ENCODE assay signal across 8 mouse cellular contexts in the genomic region with DNA sequence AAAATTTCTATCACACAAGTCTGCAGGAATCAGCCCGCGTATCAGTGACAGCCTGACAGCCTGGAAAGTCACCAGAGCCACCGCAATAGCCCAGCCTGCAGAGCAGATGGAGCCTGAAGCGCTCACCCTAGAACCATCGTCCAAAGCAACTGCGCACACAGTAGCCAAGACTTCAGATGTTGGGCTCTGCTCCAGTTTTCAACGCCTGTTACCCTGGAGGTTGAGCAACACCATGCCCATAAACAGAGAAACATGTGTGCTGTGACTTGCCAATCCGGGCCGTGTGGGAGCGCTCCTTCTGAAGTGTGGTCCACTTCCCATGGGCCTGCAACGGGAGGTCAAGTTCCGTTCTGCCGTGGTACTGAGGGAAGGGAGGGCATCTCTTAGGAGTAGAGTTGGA. TPM values are rescaled to one million over a fixed set of nuclear protein-coding genes. Genes with fewer than 3 reads are reported as not detected.
DNase-seq lines count a peak whose midpoint lies in the region; ATAC-seq and TF ChIP-seq lines count a peak whose summit lies in the region.
"Had no signal": no experiment of that assay in that cellular context is flagged by ENCODE, and none has a peak within 500 bp of the region (broad histone marks: within the 10 kb centered on the region; RNA-seq: fewer than 3 reads in every experiment).

No protein-coding gene starts in this region.

- ATAC-seq in hindbrain, postnatal 0 days, result peak; percentile 58
- peak; percentile 61 for ATAC-seq in embryonic facial prominence, embryonic 15.5 days (ENCODE audit: insufficient number of reproducible peaks, low FRiP score, low TSS enrichment, low read depth)
- ATAC-seq in heart, embryonic 14.5 days (ENCODE audit: insufficient number of reproducible peaks, insufficient read depth, low FRiP score, low read depth), result peak; percentile 51
- no peak for ATAC-seq in erythroid progenitor cell, adult 5-6 weeks (replicated peaks; ENCODE audit: low FRiP score, poor library complexity, severe bottlenecking)

- no peaks in the 10 kb centered on the region for H3K9me3 ChIP-seq in hindbrain, postnatal 0 days (ENCODE audit: low read length)
- no peaks in the 10 kb centered on the region for H3K9me3 ChIP-seq in hindbrain, embryonic 10.5 days
- no peaks in the 10 kb centered on the region for H3K9me3 ChIP-seq in embryonic facial prominence, embryonic 15.5 days (replicated peaks)
- no peaks in the 10 kb centered on the region for H3K9me3 ChIP-seq in heart, embryonic 14.5 days (ENCODE audit: control insufficient read depth, low read length)

- H3K4me1 ChIP-seq in hindbrain, postnatal 0 days (ENCODE audit: insufficient read depth, low read length), result no peaks in the 10 kb centered on the region
- peaks cover 3% of the 10 kb centered on the region; the same call in 1 of the 2 replicates for H3K4me1 ChIP-seq in hindbrain, embryonic 10.5 days (replicated peaks)
- H3K4me1 ChIP-seq in embryonic facial prominence, embryonic 15.5 days, result peaks cover 44% of the 10 kb centered on the region
- peaks cover 16 to 22% of the 10 kb centered on the region in 2 experiments for H3K4me1 ChIP-seq in heart, embryonic 14.5 days (ENCODE audit: control insufficient read depth in 2 of 2, insufficient read depth in 2 of 2, low read length in 2 of 2)

- no peak overlapping the region for H3K4me2 ChIP-seq in hindbrain, postnatal 0 days (ENCODE audit: low read depth, low read length)
- H3K4me2 ChIP-seq in embryonic facial prominence, embryonic 15.5 days (replicated peaks), result no peak overlapping the region
- H3K4me2 ChIP-seq in heart, embryonic 14.5 days (ENCODE audit: low read length), result no peak overlapping the region

- DNase-seq in hindbrain, postnatal 0 days (ENCODE audit: low spot score), result peak; percentile 79
- DNase-seq in hindbrain, embryonic 10.5 days (ENCODE audit: low spot score), result no peak
- peak; percentile 87 for DNase-seq in lung, postnatal 10 days
- DNase-seq in urinary bladder, postnatal 4 days (ENCODE audit: low spot score in 2 of 2), result no peak

- no peak overlapping the region for H3K27ac ChIP-seq in hindbrain, postnatal 0 days
- H3K27ac ChIP-seq in hindbrain, embryonic 10.5 days, result no peak overlapping the region
- H3K27ac ChIP-seq in embryonic facial prominence, embryonic 15.5 days (replicated peaks), result peak overlapping the region; percentile 72
- H3K27ac ChIP-seq in heart, embryonic 14.5 days (replicated peaks in 1 of 2; ENCODE audit: control insufficient read depth in 1 of 2, insufficient read depth in 1 of 2, low read depth in 2 of 2, low read length in 2 of 2), result no peak overlapping the region; a peak in 1 of 4 replicates
- H3K27ac ChIP-seq: macrophage had no signal

- WGBS in hindbrain, postnatal 0 days, result 60% methylated on average over 13 of the region's 13 CpGs
- 95% methylated on average over 13 of the region's 13 CpGs for WGBS in hindbrain, embryonic 10.5 days
- WGBS in embryonic facial prominence, embryonic 15.5 days, result 43% methylated on average over 13 of the region's 13 CpGs
- WGBS in heart, embryonic 14.5 days, result 35% methylated on average over 13 of the region's 13 CpGs

- no peaks in the 10 kb centered on the region for H3K36me3 ChIP-seq in hindbrain, postnatal 0 days (ENCODE audit: insufficient read depth, low read length)
- no peaks in the 10 kb centered on the region for H3K36me3 ChIP-seq in hindbrain, embryonic 10.5 days
- no peaks in the 10 kb centered on the region for H3K36me3 ChIP-seq in embryonic facial prominence, embryonic 15.5 days
- no peaks in the 10 kb centered on the region for H3K36me3 ChIP-seq in heart, embryonic 14.5 days (ENCODE audit: control insufficient read depth, insufficient read depth, low read length)

- no peaks in the 10 kb centered on the region for H3K27me3 ChIP-seq in hindbrain, postnatal 0 days (ENCODE audit: insufficient read depth, low read length)
- no peaks in the 10 kb centered on the region for H3K27me3 ChIP-seq in hindbrain, embryonic 10.5 days (ENCODE audit: insufficient read depth, poor library complexity, severe bottlenecking)
- no peaks in the 10 kb centered on the region for H3K27me3 ChIP-seq in embryonic facial prominence, embryonic 15.5 days
- no peaks in the 10 kb centered on the region for H3K27me3 ChIP-seq in heart, embryonic 14.5 days (ENCODE audit: control insufficient read depth, insufficient read depth, low read length)

- no peak overlapping the region for H3K9ac ChIP-seq in hindbrain, postnatal 0 days (replicated peaks; ENCODE audit: low read length)
- H3K9ac ChIP-seq in embryonic facial prominence, embryonic 15.5 days, result no peak overlapping the region
- no peak overlapping the region for H3K9ac ChIP-seq in heart, embryonic 14.5 days (ENCODE audit: low read length)

- H3K4me3 ChIP-seq in hindbrain, postnatal 0 days (ENCODE audit: low read length), result no peak overlapping the region
- H3K4me3 ChIP-seq in hindbrain, embryonic 10.5 days, result no peak overlapping the region
- no peak overlapping the region for H3K4me3 ChIP-seq in embryonic facial prominence, embryonic 15.5 days (replicated peaks)
- H3K4me3 ChIP-seq in heart, embryonic 14.5 days (ENCODE audit: control insufficient read depth in 1 of 2, insufficient read depth in 1 of 2, low read depth in 1 of 2, low read length in 2 of 2), result no peak overlapping the region

- TF ChIP-seq CTCF in hindbrain, postnatal 0 days (IDR thresholded peaks at IDR 0.05; ENCODE audit: low read depth), result no peak

RNA-seq across cellular contexts. Expression of gene Cxcl14, which starts 44.2 kb away (rescaled TPM):
- 17.5 and 20.2 TPM in 2 replicates for total RNA-seq in hindbrain, postnatal 0 days (2014; rRNA removed)
- polyA plus RNA-seq in hindbrain, postnatal 0 days (2015; fragmentation: Nextera tagmentation; extraction: Ambion mirVana), result 19.2 and 19.9 TPM in 2 replicates
- 6.1 and 12.5 TPM in 2 replicates for polyA plus RNA-seq in hindbrain, embryonic 10.5 days (2016; fragmentation: Nextera tagmentation; extraction: Ambion mirVana)
- polyA plus RNA-seq in embryonic facial prominence, embryonic 15.5 days (2015; fragmentation: Nextera tagmentation; extraction: Ambion mirVana), result 459 and 487 TPM in 2 replicates
- 0.18 and 0.59 TPM in 2 replicates for polyA plus RNA-seq in heart, embryonic 14.5 days (2014; fragmentation: Nextera tagmentation; extraction: Ambion mirVana)
- total RNA-seq in erythroid progenitor cell, adult 5-6 weeks (2015; ENCODE audit: low replicate concordance), result 1.1 and 2.9 TPM in 2 replicates
- total RNA-seq in erythroid progenitor cell, adult 5-6 weeks (2017; ENCODE audit: low replicate concordance), result 1.9 and 2.6 TPM in 2 replicates

Comparison
In these comparisons a context has a peak if more than half of its experiments do, and no peak if none do; other contexts are left out.
1. DNase-seq: peak in hindbrain, postnatal 0 days (single experiment) and lung, postnatal 10 days (single experiment); none in hindbrain, embryonic 10.5 days (single experiment) and urinary bladder, postnatal 4 days (0 of 2).
2. RNA of gene Cxcl14, which starts 44.2 kb away (polyA plus RNA-seq): 459 to 487 TPM in embryonic facial prominence, embryonic 15.5 days; 19.2 to 19.9 TPM in hindbrain, postnatal 0 days, 6.1 to 12.5 TPM in hindbrain, embryonic 10.5 days and 0.18 to 0.59 TPM in heart, embryonic 14.5 days; every median in the first group is over 10 times any median in the second.